Mouse (Mus musculus): ENCODE measurements at regions not wholly inside any gene's neighbourhood (a gene's known extent, or its start where the extent isn't known, plus 50 kb on each side); places are given as distances from the start of the nearest gene placed in this dataset.

- DNase-seq (ENCODE audit: low spot score), result no peak
Measured at GRCm38 (mm10) chr2:46468936-46469629, 1351.9 kb upstream of the Zeb2 start.

GRCm38 (mm10) chr2:46465389-46465788 lies 1348.2 kb upstream of the Zeb2 start:
- no peak for DNase-seq (ENCODE audit: low spot score)

GRCm38 (mm10) chr2:46464913-46465312 lies 1347.7 kb upstream of the Zeb2 start:
- no peak for DNase-seq (ENCODE audit: low spot score)

- no peak for DNase-seq (ENCODE audit: low spot score)
Measured at GRCm38 (mm10) chr2:46462670-46463069, 1345.5 kb upstream of the Zeb2 start.

GRCm38 (mm10) chr2:46450698-46451097 lies 1333.5 kb upstream of the Zeb2 start:
- DNase-seq (ENCODE audit: low spot score), result no peak

- no peak for DNase-seq (ENCODE audit: low spot score)
Measured at GRCm38 (mm10) chr2:46445306-46445705, 1328.1 kb upstream of the Zeb2 start.

- DNase-seq (ENCODE audit: low spot score), result peak; percentile 23
Measured at GRCm38 (mm10) chr2:46443686-46444180, 1326.5 kb upstream of the Zeb2 start.

- DNase-seq (ENCODE audit: low spot score), result peak; percentile 19
Measured at GRCm38 (mm10) chr2:46443061-46443685, 1326.0 kb upstream of the Zeb2 start.

- no peak for DNase-seq (ENCODE audit: low spot score)
Measured at GRCm38 (mm10) chr2:46442576-46442975, 1325.4 kb upstream of the Zeb2 start.

- no peak for DNase-seq (ENCODE audit: low spot score)
Measured at GRCm38 (mm10) chr2:46441927-46442326, 1324.7 kb upstream of the Zeb2 start.

- no peak for DNase-seq (ENCODE audit: low spot score)
Measured at GRCm38 (mm10) chr2:46441348-46441747, 1324.2 kb upstream of the Zeb2 start.

GRCm38 (mm10) chr2:46440038-46440437 lies 1322.8 kb upstream of the Zeb2 start:
- no peak for DNase-seq (ENCODE audit: low spot score)

- DNase-seq (ENCODE audit: low spot score), result no peak
Measured at GRCm38 (mm10) chr2:46418281-46418680, 1301.1 kb upstream of the Zeb2 start.

- DNase-seq (ENCODE audit: low spot score), result no peak
Measured at GRCm38 (mm10) chr2:46402373-46403114, 1285.3 kb upstream of the Zeb2 start.

- no peak for DNase-seq (ENCODE audit: low spot score)
Measured at GRCm38 (mm10) chr2:46394161-46394560, 1277.0 kb upstream of the Zeb2 start.

GRCm38 (mm10) chr2:46372847-46373461 lies 1255.8 kb upstream of the Zeb2 start:
- DNase-seq (ENCODE audit: low spot score), result no peak

- DNase-seq (ENCODE audit: low spot score), result no peak
Measured at GRCm38 (mm10) chr2:46371755-46372154, 1254.6 kb upstream of the Zeb2 start.

GRCm38 (mm10) chr2:46370949-46371348 lies 1253.8 kb upstream of the Zeb2 start:
- no peak for DNase-seq (ENCODE audit: low spot score)

GRCm38 (mm10) chr2:46368882-46369281 lies 1251.7 kb upstream of the Zeb2 start:
- DNase-seq (ENCODE audit: low spot score), result no peak

- DNase-seq (ENCODE audit: low spot score), result no peak
Measured at GRCm38 (mm10) chr2:46366135-46366485, 1248.9 kb upstream of the Zeb2 start.

GRCm38 (mm10) chr2:46365428-46366134 lies 1248.4 kb upstream of the Zeb2 start:
- DNase-seq (ENCODE audit: low spot score), result no peak
